Mouse (Mus musculus): ENCODE data around the gene Ncor2.

Ncor2 gene

DNA sequence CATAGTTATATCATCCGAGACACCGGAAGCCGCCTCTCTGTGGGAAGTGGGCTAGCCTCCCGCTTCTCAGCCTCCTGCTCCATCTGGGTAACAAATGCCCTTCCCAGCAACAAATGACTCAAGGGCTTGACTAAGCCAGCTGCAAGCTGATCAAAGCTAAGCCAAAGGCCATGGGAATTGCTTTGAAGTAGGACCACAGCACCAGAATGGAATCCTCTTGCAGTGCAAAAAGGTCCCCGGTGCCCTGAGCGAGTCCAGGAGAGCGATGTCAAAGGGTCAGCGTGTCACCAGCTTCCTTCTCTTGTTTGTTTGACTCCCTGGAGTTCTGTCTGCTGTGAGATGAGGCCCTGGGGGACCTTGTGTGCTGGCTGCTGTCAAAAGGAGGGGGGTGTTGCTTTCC is 209.2 kb downstream of the Ncor2 start:
- no peak for DNase-seq (ENCODE audit: low read depth, low spot score)
